Mouse (Mus musculus): ENCODE results near the gene Slc1a3. TPM values are rescaled to one million over a fixed set of nuclear protein-coding genes. Genes with fewer than 3 reads are reported as not detected.

Slc1a3 gene
- total RNA-seq, 1 experiment from 2014 or later, result 12.3 TPM

- no peak for DNase-seq
These were observed 51.0 kb downstream of the Slc1a3 start for GRCm38 (mm10) chr15:8659483-8659971.

GRCm38 (mm10) chr15:8658086-8658980 lies 52.2 kb downstream of the Slc1a3 start:
- no peak for DNase-seq

GRCm38 (mm10) chr15:8655251-8655650 lies 55.3 kb downstream of the Slc1a3 start:
- DNase-seq, result no peak

GRCm38 (mm10) chr15:8652637-8653036 lies 57.9 kb downstream of the Slc1a3 start:
- DNase-seq, result no peak

GRCm38 (mm10) chr15:8643997-8644692 lies 66.4 kb downstream of the Slc1a3 start:
- no peak for DNase-seq

- no peak for DNase-seq
These were observed 70.7 kb downstream of the Slc1a3 start for GRCm38 (mm10) chr15:8639856-8640255.

GRCm38 (mm10) chr15:8638568-8639325 lies 71.8 kb downstream of the Slc1a3 start:
- no peak for DNase-seq

GRCm38 (mm10) chr15:8637283-8637682 lies 73.3 kb downstream of the Slc1a3 start:
- DNase-seq, result no peak

- no peak for DNase-seq
These were observed 74.6 kb downstream of the Slc1a3 start for GRCm38 (mm10) chr15:8635974-8636373.

- DNase-seq, result no peak
These were observed 75.8 kb downstream of the Slc1a3 start for GRCm38 (mm10) chr15:8634807-8635206.

- no peak for DNase-seq
These were observed 76.2 kb downstream of the Slc1a3 start for GRCm38 (mm10) chr15:8634355-8634754.

- peak; percentile 74 for DNase-seq
These were observed 77.2 kb downstream of the Slc1a3 start for GRCm38 (mm10) chr15:8633375-8633774.

GRCm38 (mm10) chr15:8632361-8632760 lies 78.2 kb downstream of the Slc1a3 start:
- DNase-seq, result no peak

- DNase-seq, result peak; percentile 83
These were observed 81.2 kb downstream of the Slc1a3 start for GRCm38 (mm10) chr15:8629317-8629831.

- no peak for DNase-seq
These were observed 82.4 kb downstream of the Slc1a3 start for GRCm38 (mm10) chr15:8628150-8628549.

GRCm38 (mm10) chr15:8627097-8627537 lies 83.4 kb downstream of the Slc1a3 start:
- peak; percentile 72 for DNase-seq

- peak; percentile 69 for DNase-seq
These were observed 85.2 kb downstream of the Slc1a3 start for GRCm38 (mm10) chr15:8625370-8625769.

GRCm38 (mm10) chr15:8623879-8624278 lies 86.7 kb downstream of the Slc1a3 start:
- DNase-seq, result no peak

GRCm38 (mm10) chr15:8619479-8620026 lies 91.0 kb downstream of the Slc1a3 start:
- no peak for DNase-seq

GRCm38 (mm10) chr15:8616290-8616689 lies 94.3 kb downstream of the Slc1a3 start:
- DNase-seq, result peak; percentile 61

- peak; percentile 17 for DNase-seq
These were observed 94.9 kb downstream of the Slc1a3 start for GRCm38 (mm10) chr15:8615511-8616224.

Data from adrenal gland, postnatal 14 days (tissue).